Mouse (Mus musculus) liver, embryonic 13.5 days (tissue): ENCODE data around the gene Abca7. TPM values are rescaled to one million over a fixed set of nuclear protein-coding genes. Genes with fewer than 3 reads are reported as not detected.

Experiments used
- ATAC-seq: fragments of 200-750 bp; cut with Nextera tagmentation; 2 replicates; pipeline ENCODE4 v1.8.0; 2017; ENCODE audit warnings: low read depth, mild to moderate bottlenecking, moderate number of reproducible peaks, moderate library complexity
- DNase-seq: peaks from one replicate; pipeline ENCODE4 v3.0.0; 2022
- H3K27ac ChIP-seq: fragments of 300-500 bp; sonication (generic); 2 replicates; pipeline ENCODE4 v1.5.1; 2015; ENCODE audit warnings: moderate library complexity, mild to moderate bottlenecking, inconsistent platforms
- H3K27me3 ChIP-seq: fragments of 300-500 bp; sonication (generic); 2 replicates; pipeline ENCODE4 v1.6.1; 2015; ENCODE audit warnings: mild to moderate bottlenecking, inconsistent platforms
- H3K36me3 ChIP-seq: fragments of 300-500 bp; sonication (generic); 2 replicates; pipeline ENCODE4 v1.6.1; 2015; ENCODE audit warnings: mild to moderate bottlenecking, inconsistent platforms
- H3K4me1 ChIP-seq: fragments of 300-500 bp; sonication (generic); replicated peaks from 2 replicates; pipeline ENCODE4 v1.6.1; 2015; ENCODE audit warnings: inconsistent platforms
- H3K4me2 ChIP-seq: fragments of 300-500 bp; sonication (generic); 2 replicates; pipeline ENCODE4 v1.6.1; 2015; ENCODE audit warnings: inconsistent platforms, mild to moderate bottlenecking, moderate library complexity
- H3K4me3 ChIP-seq: fragments of 300-500 bp; sonication (generic); replicated peaks from 2 replicates; pipeline ENCODE4 v1.5.1; 2015; ENCODE audit warnings: mild to moderate bottlenecking, inconsistent platforms
- H3K9ac ChIP-seq: fragments of 300-500 bp; sonication (generic); 2 replicates; pipeline ENCODE4 v1.6.1; 2015; ENCODE audit warnings: mild to moderate bottlenecking, inconsistent platforms
- H3K9me3 ChIP-seq: fragments of 300-500 bp; sonication (generic); replicated peaks from 2 replicates; pipeline ENCODE4 v1.6.1; 2016; ENCODE audit warnings: inconsistent platforms
- WGBS: fragments of 180-500 bp; shearing (Covaris S2); methylation state at CpG from one replicate; pipeline ENCODE4 v1.1.7; 2015; ENCODE audit not compliant: insufficient replicate concordance; 5-methylcytosine and 5-hydroxymethylcytosine counted together
- polyA plus RNA-seq: library from polyadenylated mRNA; unstranded; fragments of >200 nt; fragmentation: Nextera tagmentation; extraction: Ambion mirVana; gene quantifications from 2 replicates; pipeline ENCODE4 v1.2.1, GENCODE M21; 2015

The Abca7 gene
- polyA plus RNA-seq, 1 experiment from 2014 or later, result 6.3 TPM

GRCm38 (mm10) chr10:79974668-79975067, 21.6 kb upstream of the Abca7 start:
- H3K9me3 ChIP-seq, result peaks cover 35% of the 10 kb centered on the region
- no peak overlapping the region for H3K4me2 ChIP-seq
- H3K9ac ChIP-seq, result no peak overlapping the region
- ATAC-seq, result no peak
- H3K27me3 ChIP-seq, result peaks cover 41% of the 10 kb centered on the region
- peaks cover 48% of the 10 kb centered on the region for H3K36me3 ChIP-seq
- DNase-seq, result no peak
- no peak overlapping the region for H3K27ac ChIP-seq
- H3K4me1 ChIP-seq, result peaks cover 8% of the 10 kb centered on the region
- 68% methylated on average over 8 of the region's 8 CpGs for WGBS
- no peak overlapping the region for H3K4me3 ChIP-seq

GRCm38 (mm10) chr10:79976071-79976721, 20.1 kb upstream of the Abca7 start:
- Histone ChIP-seq H3K27ac (no peak overlapping the region), H3K4me1 (peaks cover 11% of the 10 kb centered on the region), H3K36me3 (peaks cover 59% of the 10 kb centered on the region), H3K4me3 (no peak overlapping the region), H3K4me2 (no peak overlapping the region), H3K27me3 (peaks cover 25% of the 10 kb centered on the region), H3K9ac (no peak overlapping the region), H3K9me3 (peaks cover 35% of the 10 kb centered on the region)
- 92% methylated on average over 28 of the region's 28 CpGs for WGBS
- DNase-seq, result no peak
- ATAC-seq, result no peak

GRCm38 (mm10) chr10:79976722-79977107, 19.6 kb upstream of the Abca7 start:
- ATAC-seq (no peak), DNase-seq (no peak)
- Histone ChIP-seq H3K27me3 (peaks cover 20% of the 10 kb centered on the region), H3K9me3 (peaks cover 35% of the 10 kb centered on the region), H3K36me3 (peaks cover 64% of the 10 kb centered on the region), H3K4me1 (peaks cover 16% of the 10 kb centered on the region), H3K4me2 (no peak overlapping the region), H3K27ac (no peak overlapping the region), H3K4me3 (no peak overlapping the region), H3K9ac (no peak overlapping the region)
- 93% methylated on average over 28 of the region's 36 CpGs for WGBS

- ATAC-seq, result no peak
- H3K36me3 ChIP-seq, result peaks cover 64% of the 10 kb centered on the region
Measured at GRCm38 (mm10) chr10:79977324-79977723, 19.0 kb upstream of the Abca7 start.

GRCm38 (mm10) chr10:79978061-79978460, 18.2 kb upstream of the Abca7 start:
- Histone ChIP-seq H3K9ac (no peak overlapping the region), H3K36me3 (peaks cover 64% of the 10 kb centered on the region), H3K4me2 (no peak overlapping the region), H3K4me1 (peaks cover 27% of the 10 kb centered on the region), H3K27me3 (peaks cover 7% of the 10 kb centered on the region), H3K9me3 (peaks cover 35% of the 10 kb centered on the region), H3K4me3 (no peak overlapping the region), H3K27ac (no peak overlapping the region)
- WGBS, result 93% methylated on average over 21 of the region's 21 CpGs
- ATAC-seq, result no peak
- DNase-seq, result no peak

More at GRCm38 (mm10) chr10:79977324-79977723, 19.0 kb upstream of the Abca7 start:
- H3K4me3 ChIP-seq, result no peak overlapping the region; the same call in 1 of the 2 replicates
- H3K27me3 ChIP-seq, result peaks cover 14% of the 10 kb centered on the region
- no peak overlapping the region for H3K4me2 ChIP-seq
- WGBS, result 94% methylated on average over 28 of the region's 28 CpGs
- H3K4me1 ChIP-seq, result peaks cover 19% of the 10 kb centered on the region
- H3K27ac ChIP-seq, result no peak overlapping the region
- H3K9me3 ChIP-seq, result peaks cover 35% of the 10 kb centered on the region
- H3K9ac ChIP-seq, result no peak overlapping the region
- DNase-seq, result no peak

GRCm38 (mm10) chr10:79979401-79980155, 16.7 kb upstream of the Abca7 start:
- 88% methylated on average over 22 of the region's 22 CpGs for WGBS
- DNase-seq (no peak), ATAC-seq (no peak)
- H3K27ac ChIP-seq, result no peak overlapping the region
- H3K36me3 ChIP-seq, result peaks cover 64% of the 10 kb centered on the region
- H3K4me2 ChIP-seq, result no peak overlapping the region
- peaks cover 35% of the 10 kb centered on the region for H3K9me3 ChIP-seq
- H3K4me3 ChIP-seq, result no peak overlapping the region
- H3K9ac ChIP-seq, result no peak overlapping the region
- peaks cover 33% of the 10 kb centered on the region for H3K4me1 ChIP-seq
- H3K27me3 ChIP-seq, result no peaks in the 10 kb centered on the region

GRCm38 (mm10) chr10:79983205-79983604, 13.1 kb upstream of the Abca7 start:
- Histone ChIP-seq H3K4me3 (peak overlapping the region; percentile 89), H3K4me1 (peaks cover 61% of the 10 kb centered on the region), H3K27ac (peak overlapping the region; percentile 99), H3K36me3 (peaks cover 31% of the 10 kb centered on the region), H3K27me3 (peaks cover 11% of the 10 kb centered on the region), H3K4me2 (peak overlapping the region; percentile 94), H3K9me3 (peaks cover 7% of the 10 kb centered on the region; the same call in 1 of the 2 replicates), H3K9ac (peak overlapping the region; percentile 95)
- no peak for ATAC-seq
- WGBS, result 79% methylated on average over 5 of the region's 5 CpGs
- no peak for DNase-seq

- ATAC-seq, result no peak
- H3K9me3 ChIP-seq, result peaks cover 2% of the 10 kb centered on the region; the same call in 1 of the 2 replicates
- WGBS, result under 1% methylated on average over 21 of the region's 21 CpGs
Measured at GRCm38 (mm10) chr10:79983670-79984069, 12.6 kb upstream of the Abca7 start.

GRCm38 (mm10) chr10:79984195-79984816, 12.0 kb upstream of the Abca7 start, which contains the start of gene Tmem259:
Gene Tmem259 (minus strand): TSS chr10:79984330.
- Histone ChIP-seq H3K27me3 (peaks cover 22% of the 10 kb centered on the region), H3K4me3 (peak within 1 kb of the TSS; percentile 89), H3K9ac (peak within 1 kb of the TSS; percentile 95), H3K36me3 (peaks cover 20% of the 10 kb centered on the region), H3K27ac (peak within 1 kb of the TSS; percentile 99), H3K4me2 (peak within 1 kb of the TSS; percentile 94), H3K4me1 (peaks cover 72% of the 10 kb centered on the region), H3K9me3 (no peaks in the 10 kb centered on the region)
- ATAC-seq, result peak; percentile 70
- WGBS, result under 1% methylated on average over 42 of the region's 49 CpGs
- peak; percentile 86 for DNase-seq

More at GRCm38 (mm10) chr10:79983670-79984069, 12.6 kb upstream of the Abca7 start:
- Histone ChIP-seq H3K4me1 (peaks cover 66% of the 10 kb centered on the region), H3K36me3 (peaks cover 26% of the 10 kb centered on the region), H3K4me3 (peak overlapping the region; percentile 89), H3K27ac (peak overlapping the region; percentile 99), H3K27me3 (peaks cover 15% of the 10 kb centered on the region), H3K4me2 (peak overlapping the region; percentile 94), H3K9ac (peak overlapping the region; percentile 95)
- DNase-seq, result peak; percentile 74

- Histone ChIP-seq H3K27me3 (peaks cover 27% of the 10 kb centered on the region), H3K4me1 (peaks cover 78% of the 10 kb centered on the region), H3K9ac (peak overlapping the region; percentile 95), H3K4me3 (peak overlapping the region; percentile 89), H3K36me3 (peaks cover 14% of the 10 kb centered on the region), H3K4me2 (peak overlapping the region; percentile 94), H3K27ac (peak overlapping the region; percentile 99), H3K9me3 (no peaks in the 10 kb centered on the region)
- DNase-seq, result peak; percentile 97
- under 1% methylated on average over 22 of the region's 22 CpGs for WGBS
- ATAC-seq, result peak; percentile 83
Measured at GRCm38 (mm10) chr10:79984871-79985270, 11.4 kb upstream of the Abca7 start.
